Mouse (Mus musculus) bone marrow macrophage, adult 2 months (primary cell): Measurements from ENCODE around the gene Ahdc1.

Source experiments
- CTCF ChIP-seq: IDR thresholded peaks from 2 replicates; pipeline ENCODE4 v1.5.1; 2012; ENCODE audit warnings: low read depth, mild to moderate bottlenecking, low read length, moderate library complexity
- POLR2A ChIP-seq: IDR thresholded peaks from 2 replicates; pipeline ENCODE4 v1.6.1; 2012; ENCODE audit warnings: mild to moderate bottlenecking, low read depth, low read length, borderline replicate concordance

DNA sequence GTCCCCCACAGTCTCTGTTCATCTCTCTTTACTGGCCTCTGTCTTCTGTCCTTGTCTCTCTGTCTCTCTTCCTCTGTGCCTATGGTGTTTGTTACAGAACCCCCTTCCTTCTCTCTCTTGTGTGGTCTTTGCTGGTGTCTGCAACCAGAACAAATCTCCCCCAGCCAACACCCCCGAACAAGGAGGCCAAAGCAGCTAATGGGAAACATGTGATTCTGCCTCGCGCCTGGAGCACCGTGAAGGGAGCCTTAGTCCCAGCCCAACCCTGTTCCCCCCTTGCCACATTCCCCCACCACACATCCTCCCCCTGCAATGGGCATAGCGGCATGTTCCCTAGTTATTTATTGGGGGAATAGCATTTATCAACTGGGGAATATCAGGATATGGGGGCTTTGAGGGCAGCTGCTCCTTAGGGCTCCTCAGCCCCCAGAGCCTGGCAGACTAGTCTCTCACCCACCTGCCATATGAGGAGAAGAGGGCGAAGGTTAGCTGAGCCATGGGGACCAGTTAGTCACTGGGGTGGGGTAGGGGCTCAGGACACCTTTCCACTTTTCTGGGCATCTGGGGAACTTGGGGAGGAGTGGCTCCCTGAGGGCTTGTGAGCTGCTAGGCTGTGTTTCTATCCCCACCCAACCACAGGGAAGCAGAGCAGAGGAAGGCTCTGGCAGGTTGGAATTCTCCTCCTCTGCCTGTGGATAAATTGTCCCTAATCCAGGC lies 41.1 kb downstream of the Ahdc1 start:
- TF ChIP-seq CTCF, result no peak
- no peak for TF ChIP-seq POLR2A
